8 mouse cellular contexts compared by ENCODE assay signal in genomic region chr10:81435436-81435835, GRCm38 (mm10). TPM values are rescaled to one million over a fixed set of nuclear protein-coding genes. Genes with fewer than 3 reads are reported as not detected.
A peak's percentile ranks its signal among the peaks of the same experiment; 100 is the strongest.
DNase-seq lines count a peak whose midpoint lies in the region; ATAC-seq lines count a peak whose summit lies in the region.

No protein-coding gene starts in this region.

- no peak for ATAC-seq in forebrain, embryonic 12.5 days (ENCODE audit: low FRiP score)
- ATAC-seq in forebrain, embryonic 11.5 days (replicated peaks; ENCODE audit: low FRiP score), result no peak

- no peak for DNase-seq in forebrain, embryonic 11.5 days (ENCODE audit: low spot score)
- peak; percentile 89 for DNase-seq in MN1 (ENCODE audit: low spot score)
- peak; percentile 89 to 94 for DNase-seq in cerebellum, postnatal 25 days
- peak; percentile 61 for DNase-seq in heart, postnatal 25 days (ENCODE audit: low spot score)
- DNase-seq in left cerebral cortex, postnatal 14 days (ENCODE audit: low spot score in 2 of 2), result peak; percentile 75 to 82
- peak; percentile 59 to 77 for DNase-seq in right cerebral cortex, adult 2 months (ENCODE audit: low spot score in 2 of 2)
- DNase-seq in spleen, postnatal 14 days (ENCODE audit: low spot score in 2 of 2), result no peak

- no peaks in the 10 kb centered on the region for H3K36me3 ChIP-seq in forebrain, embryonic 12.5 days (replicated peaks)
- H3K36me3 ChIP-seq in forebrain, embryonic 11.5 days (ENCODE audit: control insufficient read depth, insufficient read depth, low read length), result no peaks in the 10 kb centered on the region

- 85% methylated on average over 3 of the region's 3 CpGs for WGBS in forebrain, embryonic 12.5 days
- 80% methylated on average over 3 of the region's 3 CpGs for WGBS in forebrain, embryonic 11.5 days

- 0 out of 2 replicates have a peak overlapping the region, but pooled peaks have one; percentile 7 for H3K9ac ChIP-seq in forebrain, embryonic 12.5 days
- no peak overlapping the region for H3K9ac ChIP-seq in forebrain, embryonic 11.5 days (ENCODE audit: low read length)

- H3K9me3 ChIP-seq in forebrain, embryonic 12.5 days, result no peaks in the 10 kb centered on the region
- H3K9me3 ChIP-seq in forebrain, embryonic 11.5 days (ENCODE audit: control insufficient read depth, low read length), result no peaks in the 10 kb centered on the region

- H3K27me3 ChIP-seq in forebrain, embryonic 12.5 days, result peaks cover 25% of the 10 kb centered on the region
- H3K27me3 ChIP-seq in forebrain, embryonic 11.5 days (ENCODE audit: control insufficient read depth, insufficient read depth, low read length), result peaks cover 4% of the 10 kb centered on the region; the same call in 1 of the 2 replicates

- H3K4me3 ChIP-seq in forebrain, embryonic 12.5 days (replicated peaks), result no peak overlapping the region
- H3K4me3 ChIP-seq in forebrain, embryonic 11.5 days (ENCODE audit: low read depth, low read length), result no peak overlapping the region

- H3K4me2 ChIP-seq in forebrain, embryonic 12.5 days, result no peak overlapping the region
- H3K4me2 ChIP-seq in forebrain, embryonic 11.5 days (ENCODE audit: low read depth, low read length, severe bottlenecking), result no peak overlapping the region

- intact Hi-C loops in heart, postnatal 25 days (cut with DNase I), result no loop called here
- intact Hi-C loops in left cerebral cortex, postnatal 14 days (cut with DNase I), result no loop called here

- no peak overlapping the region for H3K27ac ChIP-seq in forebrain, embryonic 12.5 days
- no peak overlapping the region for H3K27ac ChIP-seq in forebrain, embryonic 11.5 days (ENCODE audit: low read depth, low read length)

- peaks cover 15% of the 10 kb centered on the region for H3K4me1 ChIP-seq in forebrain, embryonic 12.5 days
- peaks cover 4% of the 10 kb centered on the region for H3K4me1 ChIP-seq in forebrain, embryonic 11.5 days (replicated peaks; ENCODE audit: control insufficient read depth, insufficient read depth, low read length)

RNA-seq across cellular contexts. Expression of gene Nfic, which starts 20.0 kb away (rescaled TPM):
- polyA plus RNA-seq in forebrain, embryonic 12.5 days (2016; fragmentation: Nextera tagmentation; extraction: Ambion mirVana), result 15.3 and 16.3 TPM in 2 replicates
- polyA plus RNA-seq in forebrain, embryonic 11.5 days (2014; fragmentation: Nextera tagmentation; extraction: Ambion mirVana), result 10.5 and 10.8 TPM in 2 replicates
- total RNA-seq in heart, postnatal 25 days (2021), result 100 to 1,000 TPM; 110 to 130 TPM
- 10 to 100 TPM; 67.0 to 69.8 TPM for total RNA-seq in left cerebral cortex, postnatal 14 days (2021)

RNA-seq across cellular contexts. Expression of gene Smim24, which starts 42.6 kb away (rescaled TPM):
- polyA plus RNA-seq in forebrain, embryonic 12.5 days (2016; fragmentation: Nextera tagmentation; extraction: Ambion mirVana), result 1.8 and 2.6 TPM in 2 replicates
- polyA plus RNA-seq in forebrain, embryonic 11.5 days (2014; fragmentation: Nextera tagmentation; extraction: Ambion mirVana), result 2.8 and 3.3 TPM in 2 replicates
- total RNA-seq in heart, postnatal 25 days (2021), result 1 to 10 TPM; 2.0 TPM
- total RNA-seq in left cerebral cortex, postnatal 14 days (2021), result 1 to 10 TPM; 1.8 to 1.9 TPM

RNA-seq across cellular contexts. Expression of gene Gm48552, which starts 46.6 kb away (rescaled TPM):
- polyA plus RNA-seq in forebrain, embryonic 12.5 days (2016; fragmentation: Nextera tagmentation; extraction: Ambion mirVana), result 1.4 and 2.1 TPM in 2 replicates
- polyA plus RNA-seq in forebrain, embryonic 11.5 days (2014; fragmentation: Nextera tagmentation; extraction: Ambion mirVana), result 1.1 and 3.0 TPM in 2 replicates
- under 1 TPM in 1 of 2 experiments, not detected in 1; 0.70 TPM for total RNA-seq in heart, postnatal 25 days (2021)
- total RNA-seq in left cerebral cortex, postnatal 14 days (2021), result 1 to 10 TPM; 2.8 to 4.7 TPM

RNA-seq across cellular contexts. Expression of gene Celf5, which starts 47.1 kb away (rescaled TPM):
- 37.1 and 42.4 TPM in 2 replicates for polyA plus RNA-seq in forebrain, embryonic 12.5 days (2016; fragmentation: Nextera tagmentation; extraction: Ambion mirVana)
- polyA plus RNA-seq in forebrain, embryonic 11.5 days (2014; fragmentation: Nextera tagmentation; extraction: Ambion mirVana), result 9.7 and 19.6 TPM in 2 replicates
- total RNA-seq in heart, postnatal 25 days (2021), result under 1 TPM; 0.17 to 0.47 TPM
- total RNA-seq in left cerebral cortex, postnatal 14 days (2021), result 100 to 1,000 TPM; 280 to 299 TPM

RNA-seq across cellular contexts. Expression of gene Gm48551, which starts 51.2 kb away (rescaled TPM):
- 4.2 and 4.6 TPM in 2 replicates for polyA plus RNA-seq in forebrain, embryonic 12.5 days (2016; fragmentation: Nextera tagmentation; extraction: Ambion mirVana)
- polyA plus RNA-seq in forebrain, embryonic 11.5 days (2014; fragmentation: Nextera tagmentation; extraction: Ambion mirVana), result 3.0 and 3.5 TPM in 2 replicates
- under 1 TPM; 0.61 to 0.78 TPM for total RNA-seq in heart, postnatal 25 days (2021)
- total RNA-seq in left cerebral cortex, postnatal 14 days (2021), result 1 to 10 TPM; 2.4 to 3.2 TPM

Comparison
In these comparisons a context has a peak if more than half of its experiments do, and no peak if none do; other contexts are left out.
1. DNase-seq: peak in MN1 (single experiment), cerebellum, postnatal 25 days (2 of 2), heart, postnatal 25 days (single experiment), left cerebral cortex, postnatal 14 days (2 of 2) and right cerebral cortex, adult 2 months (2 of 2); none in forebrain, embryonic 11.5 days (single experiment) and spleen, postnatal 14 days (0 of 2).